ENCODE assay signal across 9 mouse cellular contexts in the genomic region with DNA sequence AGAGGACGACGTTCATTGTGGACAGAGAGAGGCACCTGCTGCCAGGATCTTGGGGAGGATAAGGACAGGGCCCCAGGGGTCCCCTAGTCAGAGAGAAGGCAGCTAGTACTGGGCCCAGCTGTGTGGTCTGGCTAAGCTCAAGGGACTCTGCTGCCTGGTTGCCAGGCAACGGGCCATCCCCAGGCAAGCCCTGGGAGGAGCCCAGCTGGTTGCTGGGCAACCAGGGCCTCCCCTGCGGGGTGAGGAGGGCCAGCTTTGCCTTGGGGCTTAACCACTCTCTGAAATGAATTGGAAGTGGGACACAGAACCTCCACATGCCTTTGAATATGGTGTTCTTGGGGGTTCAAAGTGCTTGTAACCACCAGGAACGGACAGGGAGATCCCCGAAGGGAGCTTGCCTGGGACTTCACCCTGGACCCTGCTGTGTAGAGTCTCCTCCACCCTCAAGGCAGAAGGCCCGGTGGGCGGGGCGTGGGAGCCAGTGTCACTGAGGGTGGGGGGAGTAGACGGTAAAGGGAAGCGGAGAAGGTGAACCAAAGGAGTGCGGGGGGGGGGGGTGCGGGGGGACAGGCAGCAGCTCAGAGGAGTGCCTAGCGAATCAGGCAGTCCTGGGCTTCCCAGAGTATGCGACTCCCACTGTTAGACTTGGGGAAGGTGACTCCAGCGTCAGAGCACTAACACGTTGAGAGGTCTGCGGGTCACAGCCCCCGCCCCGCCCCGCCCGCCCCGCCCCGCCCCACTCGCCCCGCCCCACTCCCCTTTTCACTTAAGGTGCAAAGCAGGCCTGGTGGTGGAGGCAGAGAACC. TPM values are rescaled to one million over a fixed set of nuclear protein-coding genes. Genes with fewer than 3 reads are reported as not detected.
DNase-seq lines count a peak whose midpoint lies in the region; ATAC-seq and TF ChIP-seq lines count a peak whose summit lies in the region.
"Had no signal": no experiment of that assay in that cellular context is flagged by ENCODE, and none has a peak within 500 bp of the region (broad histone marks: within the 10 kb centered on the region; RNA-seq: fewer than 3 reads in every experiment).

Fam92b (minus strand) TSS at position 149 of the 806 bp plus-strand sequence.

- peak within 1 kb of the TSS; percentile 38 for H3K9ac ChIP-seq in forebrain, embryonic 12.5 days
- H3K9ac ChIP-seq in liver, embryonic 11.5 days (ENCODE audit: low read depth, low read length), result no peak within 1 kb of the TSS
- H3K9ac ChIP-seq: liver, embryonic 15.5 days had no signal

- H3K36me3 ChIP-seq in forebrain, embryonic 12.5 days (replicated peaks), result no peaks in the 10 kb centered on the region
- H3K36me3 ChIP-seq in liver, embryonic 11.5 days (ENCODE audit: control insufficient read depth, insufficient read depth, low read length), result no peaks in the 10 kb centered on the region
- no peaks in the 10 kb centered on the region for H3K36me3 ChIP-seq in testis, adult 2 months (ENCODE audit: control insufficient read depth, insufficient read depth, low read length)
- H3K36me3 ChIP-seq: liver, embryonic 15.5 days had no signal

- peaks cover 26% of the 10 kb centered on the region for H3K27me3 ChIP-seq in forebrain, embryonic 12.5 days
- peaks cover 37% of the 10 kb centered on the region for H3K27me3 ChIP-seq in liver, embryonic 11.5 days (replicated peaks; ENCODE audit: control insufficient read depth, insufficient read depth, low read length)
- no peaks in the 10 kb centered on the region for H3K27me3 ChIP-seq in testis, adult 2 months (ENCODE audit: control insufficient read depth, insufficient read depth, low read length)

- H3K4me3 ChIP-seq in forebrain, embryonic 12.5 days (replicated peaks), result peak within 1 kb of the TSS; percentile 26
- no peak within 1 kb of the TSS for H3K4me3 ChIP-seq in liver, embryonic 11.5 days (ENCODE audit: low read depth, low read length)
- H3K4me3 ChIP-seq in testis, adult 2 months (ENCODE audit: control insufficient read depth, low read depth, low read length), result peak within 1 kb of the TSS; percentile 80
- H3K4me3 ChIP-seq: liver, embryonic 15.5 days had no signal

- 0% methylated on average over 21 of the region's 26 CpGs for WGBS in forebrain, embryonic 12.5 days
- WGBS in liver, embryonic 11.5 days, result 3% methylated on average over 23 of the region's 26 CpGs

- peak; percentile 64 to 77 for DNase-seq in adrenal gland, adult (ENCODE audit: inconsistent age in 2 of 2, low spot score in 1 of 2)
- no peak for DNase-seq in adrenal gland, adult 8-10 months
- peak; percentile 99 for DNase-seq in MN1 (ENCODE audit: low spot score)
- peak; percentile 81 for DNase-seq in hindlimb bud, embryonic 11.5 days (ENCODE audit: extremely low spot score, low read depth, low spot score)
- DNase-seq in liver, embryonic 11.5 days (ENCODE audit: low spot score), result peak; percentile 62
- DNase-seq in neural tube, embryonic 10.5 days (ENCODE audit: extremely low spot score, low spot score), result peak; percentile 90

- H3K27ac ChIP-seq in forebrain, embryonic 12.5 days, result peak within 1 kb of the TSS; percentile 95
- H3K27ac ChIP-seq in liver, embryonic 11.5 days (ENCODE audit: low read depth, low read length), result peak within 1 kb of the TSS; percentile 32; the same call in 1 of the 2 replicates
- no peak within 1 kb of the TSS for H3K27ac ChIP-seq in testis, adult 2 months (ENCODE audit: control insufficient read depth, insufficient read depth, low read depth, low read length)
- H3K27ac ChIP-seq: liver, embryonic 15.5 days had no signal

- H3K9me3 ChIP-seq in forebrain, embryonic 12.5 days, result no peaks in the 10 kb centered on the region
- H3K9me3 ChIP-seq in liver, embryonic 11.5 days (ENCODE audit: control insufficient read depth, low read length), result no peaks in the 10 kb centered on the region
- H3K9me3 ChIP-seq: liver, embryonic 15.5 days had no signal

- TF ChIP-seq POLR2A in testis, adult 2 months (IDR thresholded peaks at IDR 0.05; ENCODE audit: control insufficient read depth, low read depth, low read length), result peak; percentile 23; the same call in 1 of the 2 replicates

- peaks cover 58% of the 10 kb centered on the region for H3K4me1 ChIP-seq in forebrain, embryonic 12.5 days
- H3K4me1 ChIP-seq in liver, embryonic 11.5 days (replicated peaks; ENCODE audit: control insufficient read depth, insufficient read depth, low read length), result peaks cover 16% of the 10 kb centered on the region
- peaks cover 18% of the 10 kb centered on the region for H3K4me1 ChIP-seq in testis, adult 2 months (ENCODE audit: control insufficient read depth, insufficient read depth, low read length)

- peak; percentile 91 for ATAC-seq in forebrain, embryonic 12.5 days (ENCODE audit: low FRiP score)
- ATAC-seq in liver, embryonic 11.5 days (replicated peaks; ENCODE audit: low FRiP score), result peak; percentile 45; the same call in 1 of the 2 replicates

- TF ChIP-seq CTCF in testis, adult 2 months (IDR thresholded peaks at IDR 0.05; ENCODE audit: control insufficient read depth, insufficient read depth, insufficient replicate concordance, low read depth, low read length), result no peak

- H3K4me2 ChIP-seq in forebrain, embryonic 12.5 days, result peak within 1 kb of the TSS; percentile 58
- H3K4me2 ChIP-seq in liver, embryonic 11.5 days, result peak within 1 kb of the TSS; percentile 19
- H3K4me2 ChIP-seq: liver, embryonic 15.5 days had no signal

RNA-seq across cellular contexts. Expression of gene Fam92b, which starts in this region (rescaled TPM):
- total RNA-seq in adrenal gland, adult 8-10 months (2022), result 1 to 10 TPM in 3 of 4 experiments, under 1 TPM in 1; 0.99 to 4.1 (median 2.6) TPM
- polyA plus RNA-seq in forebrain, embryonic 12.5 days (2016; fragmentation: Nextera tagmentation; extraction: Ambion mirVana), result 2.5 and 3.2 TPM in 2 replicates
- polyA plus RNA-seq in liver, embryonic 11.5 days (2014; fragmentation: Nextera tagmentation; extraction: Ambion mirVana), result 0.27 TPM in 1 of 2 replicates, not detected in the other
- polyA plus RNA-seq in testis, adult 2 months (2012; rRNA removed), result 10.1 and 10.9 TPM in 2 replicates
- polyA plus RNA-seq: liver, embryonic 15.5 days had no signal

Comparison
In these comparisons a context has a peak if more than half of its experiments do, and no peak if none do; other contexts are left out.
1. Peak in DNase-seq, ATAC-seq, H3K27ac ChIP-seq and H3K4me2 ChIP-seq in liver, embryonic 11.5 days; RNA of the gene not detected or under 1 TPM.